Mouse (Mus musculus): ENCODE data around the gene Stat3. TPM values are rescaled to one million over a fixed set of nuclear protein-coding genes. Genes with fewer than 3 reads are reported as not detected.

The Stat3 gene
- total and polyA plus RNA-seq, 2 experiments from 2014 or later: 40.8 to 47.1 TPM

DNA sequence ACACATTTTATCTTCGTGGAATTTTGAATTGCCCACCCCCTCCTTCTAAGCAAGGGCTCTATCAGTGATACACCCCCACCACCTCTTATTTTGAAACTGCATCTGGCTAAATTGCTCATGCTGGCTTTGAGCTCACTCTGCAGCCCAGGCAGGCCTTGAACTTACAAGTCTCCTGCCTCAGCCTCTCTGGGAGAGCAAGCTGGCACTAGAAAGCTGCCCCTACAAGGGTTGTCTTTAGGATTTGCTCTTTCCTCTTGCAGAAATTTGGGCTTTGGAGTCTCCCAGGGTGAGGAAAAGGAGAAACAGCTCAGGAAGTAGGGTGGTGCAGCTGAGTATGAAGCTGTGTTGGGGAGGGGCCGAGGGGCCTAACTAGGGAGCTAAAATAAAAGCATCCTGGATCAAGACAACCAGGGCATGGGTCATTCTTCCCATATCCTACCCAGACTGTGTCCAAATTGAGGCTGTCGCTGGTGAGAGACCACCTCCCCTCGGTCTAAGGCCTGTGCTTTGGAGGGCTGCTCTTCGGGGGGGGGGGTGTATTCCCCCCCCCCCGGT lies 18.7 kb upstream of the Stat3 start:
- DNase-seq (ENCODE audit: low spot score) (no peak), ATAC-seq (ENCODE audit: low FRiP score) (no peak)
- no peaks in the 10 kb centered on the region for H3K36me3 ChIP-seq (ENCODE audit: insufficient read depth, low read length)
- no peak overlapping the region for H3K9ac ChIP-seq (replicated peaks; ENCODE audit: low read length, poor library complexity, severe bottlenecking)
- no peaks in the 10 kb centered on the region for H3K9me3 ChIP-seq (ENCODE audit: low read length)
- peaks cover 10% of the 10 kb centered on the region; the same call in 1 of the 2 replicates for H3K4me1 ChIP-seq (ENCODE audit: insufficient read depth, low read length)
- whole genome bisulfite sequencing: 37% methylated on average over 6 of the region's 6 CpGs
- H3K27me3 ChIP-seq (ENCODE audit: insufficient read depth, low read length): peaks cover 17% of the 10 kb centered on the region
- H3K4me3 ChIP-seq (ENCODE audit: low read depth, low read length): no peak overlapping the region
- H3K27ac ChIP-seq (ENCODE audit: low read depth, low read length): no peak overlapping the region
- H3K4me2 ChIP-seq (ENCODE audit: low read depth, low read length, poor library complexity, severe bottlenecking): no peak overlapping the region
- TF ChIP-seq CTCF (IDR thresholded peaks at IDR 0.05): no peak

GRCm38 (mm10) chr11:100957244-100957643 lies 17.9 kb upstream of the Stat3 start:
- Histone ChIP-seq H3K4me2 (ENCODE audit: low read depth, low read length, poor library complexity, severe bottlenecking) (no peak overlapping the region), H3K4me3 (ENCODE audit: low read depth, low read length) (no peak overlapping the region), H3K4me1 (ENCODE audit: insufficient read depth, low read length) (peaks cover 10% of the 10 kb centered on the region; the same call in 1 of the 2 replicates), H3K36me3 (ENCODE audit: insufficient read depth, low read length) (no peaks in the 10 kb centered on the region), H3K9ac (replicated peaks; ENCODE audit: low read length, poor library complexity, severe bottlenecking) (no peak overlapping the region), H3K27me3 (ENCODE audit: insufficient read depth, low read length) (peaks cover 17% of the 10 kb centered on the region), H3K27ac (ENCODE audit: low read depth, low read length) (no peak overlapping the region), H3K9me3 (ENCODE audit: low read length) (no peaks in the 10 kb centered on the region)
- ATAC-seq (ENCODE audit: low FRiP score) (no peak), DNase-seq (ENCODE audit: low spot score) (peak; percentile 88)
- peak; percentile 91 for TF ChIP-seq CTCF (IDR thresholded peaks at IDR 0.05)
- WGBS: 2% methylated on average over 5 of the region's 5 CpGs

GRCm38 (mm10) chr11:100949540-100949939 lies 10.2 kb upstream of the Stat3 start:
- peak; percentile 34; the same call in 1 of the 2 replicates for TF ChIP-seq CTCF (IDR thresholded peaks at IDR 0.05)
- no peak overlapping the region for H3K4me2 ChIP-seq (ENCODE audit: low read depth, low read length, poor library complexity, severe bottlenecking)

GRCm38 (mm10) chr11:100948317-100948716 lies 9.0 kb upstream of the Stat3 start:
- H3K9me3 ChIP-seq (ENCODE audit: low read length): 0 out of 2 replicates have a peak, but pooled peaks cover 4% of the 10 kb centered on the region

More at GRCm38 (mm10) chr11:100949540-100949939, 10.2 kb upstream of the Stat3 start:
- ATAC-seq (ENCODE audit: low FRiP score) (no peak), DNase-seq (ENCODE audit: low spot score) (no peak)
- WGBS: 100% methylated on average over 1 of the region's 1 CpGs
- H3K36me3 ChIP-seq (ENCODE audit: insufficient read depth, low read length): no peaks in the 10 kb centered on the region
- H3K9me3 ChIP-seq (ENCODE audit: low read length): 0 out of 2 replicates have a peak, but pooled peaks cover 4% of the 10 kb centered on the region
- H3K9ac ChIP-seq (replicated peaks; ENCODE audit: low read length, poor library complexity, severe bottlenecking): no peak overlapping the region
- no peak overlapping the region for H3K4me3 ChIP-seq (ENCODE audit: low read depth, low read length)
- H3K4me1 ChIP-seq (ENCODE audit: insufficient read depth, low read length): no peaks in the 10 kb centered on the region
- no peak overlapping the region for H3K27ac ChIP-seq (ENCODE audit: low read depth, low read length)
- no peaks in the 10 kb centered on the region; the same call in 1 of the 2 replicates for H3K27me3 ChIP-seq (ENCODE audit: insufficient read depth, low read length)

GRCm38 (mm10) chr11:100947548-100947947 lies 8.2 kb upstream of the Stat3 start:
- Histone ChIP-seq H3K4me3 (ENCODE audit: low read depth, low read length) (no peak overlapping the region), H3K27me3 (ENCODE audit: insufficient read depth, low read length) (no peaks in the 10 kb centered on the region; the same call in 1 of the 2 replicates), H3K27ac (ENCODE audit: low read depth, low read length) (no peak overlapping the region), H3K4me2 (ENCODE audit: low read depth, low read length, poor library complexity, severe bottlenecking) (no peak overlapping the region), H3K9me3 (ENCODE audit: low read length) (0 out of 2 replicates have a peak, but pooled peaks cover 4% of the 10 kb centered on the region), H3K4me1 (ENCODE audit: insufficient read depth, low read length) (no peaks in the 10 kb centered on the region), H3K9ac (replicated peaks; ENCODE audit: low read length, poor library complexity, severe bottlenecking) (no peak overlapping the region), H3K36me3 (ENCODE audit: insufficient read depth, low read length) (no peaks in the 10 kb centered on the region)
- ATAC-seq (ENCODE audit: low FRiP score): no peak
- TF ChIP-seq CTCF (IDR thresholded peaks at IDR 0.05): peak; percentile 15; the same call in 1 of the 2 replicates
- DNase-seq (ENCODE audit: low spot score): no peak

More at GRCm38 (mm10) chr11:100948317-100948716, 9.0 kb upstream of the Stat3 start:
- H3K27me3 ChIP-seq (ENCODE audit: insufficient read depth, low read length): no peaks in the 10 kb centered on the region; the same call in 1 of the 2 replicates
- no peak for TF ChIP-seq CTCF (IDR thresholded peaks at IDR 0.05)
- no peak overlapping the region for H3K4me2 ChIP-seq (ENCODE audit: low read depth, low read length, poor library complexity, severe bottlenecking)
- DNase-seq (ENCODE audit: low spot score): no peak
- H3K27ac ChIP-seq (ENCODE audit: low read depth, low read length): no peak overlapping the region
- no peak overlapping the region for H3K4me3 ChIP-seq (ENCODE audit: low read depth, low read length)
- no peak for ATAC-seq (ENCODE audit: low FRiP score)
- no peak overlapping the region for H3K9ac ChIP-seq (replicated peaks; ENCODE audit: low read length, poor library complexity, severe bottlenecking)
- H3K4me1 ChIP-seq (ENCODE audit: insufficient read depth, low read length): no peaks in the 10 kb centered on the region
- no peaks in the 10 kb centered on the region for H3K36me3 ChIP-seq (ENCODE audit: insufficient read depth, low read length)
- 54% methylated on average over 4 of the region's 4 CpGs for WGBS

GRCm38 (mm10) chr11:100946862-100947261 lies 7.5 kb upstream of the Stat3 start:
- H3K4me1 ChIP-seq (ENCODE audit: insufficient read depth, low read length): no peaks in the 10 kb centered on the region
- H3K36me3 ChIP-seq (ENCODE audit: insufficient read depth, low read length): no peaks in the 10 kb centered on the region
- no peak overlapping the region for H3K27ac ChIP-seq (ENCODE audit: low read depth, low read length)
- 0 out of 2 replicates have a peak, but pooled peaks cover 4% of the 10 kb centered on the region for H3K9me3 ChIP-seq (ENCODE audit: low read length)
- DNase-seq (ENCODE audit: low spot score) (peak; percentile 74), ATAC-seq (ENCODE audit: low FRiP score) (no peak; the same call in 1 of the 2 replicates)
- no peak overlapping the region for H3K4me3 ChIP-seq (ENCODE audit: low read depth, low read length)
- H3K27me3 ChIP-seq (ENCODE audit: insufficient read depth, low read length): no peaks in the 10 kb centered on the region; the same call in 1 of the 2 replicates
- TF ChIP-seq CTCF (IDR thresholded peaks at IDR 0.05): no peak
- no peak overlapping the region for H3K4me2 ChIP-seq (ENCODE audit: low read depth, low read length, poor library complexity, severe bottlenecking)
- H3K9ac ChIP-seq (replicated peaks; ENCODE audit: low read length, poor library complexity, severe bottlenecking): no peak overlapping the region
- 34% methylated on average over 4 of the region's 4 CpGs for WGBS

Measured in midbrain, postnatal 0 days (tissue).